Mouse (Mus musculus) kidney, adult 2 months (tissue): ENCODE data around the gene Txk.

Experiments
- CTCF ChIP-seq: fragments of 200-500 bp; conservative IDR thresholded peaks from 2 replicates; pipeline ENCODE4 v1.5.1; 2011; ENCODE audit warnings: low read depth, mild to moderate bottlenecking, control low read depth, low read length, moderate library complexity, mixed read lengths; ENCODE audit not compliant: insufficient read depth, insufficient read length
- POLR2A ChIP-seq: fragments of 200-500 bp; IDR thresholded peaks from one replicate; pipeline ENCODE4 v1.6.1; 2011; ENCODE audit warnings: low read depth, low read length, control low read depth

- TF ChIP-seq POLR2A: no peak
- TF ChIP-seq CTCF: no peak
Observed at GRCm38 (mm10) chr5:72750226-72750625, 2.4 kb downstream of the Txk start.
